Mouse (Mus musculus): ENCODE data around the gene Btbd19. TPM values are rescaled to one million over a fixed set of nuclear protein-coding genes. Genes with fewer than 3 reads are reported as not detected.

Btbd19 gene
- total and polyA plus RNA-seq, 3 experiments, result 12.8 to 34.6 (median 20.0) TPM

DNA sequence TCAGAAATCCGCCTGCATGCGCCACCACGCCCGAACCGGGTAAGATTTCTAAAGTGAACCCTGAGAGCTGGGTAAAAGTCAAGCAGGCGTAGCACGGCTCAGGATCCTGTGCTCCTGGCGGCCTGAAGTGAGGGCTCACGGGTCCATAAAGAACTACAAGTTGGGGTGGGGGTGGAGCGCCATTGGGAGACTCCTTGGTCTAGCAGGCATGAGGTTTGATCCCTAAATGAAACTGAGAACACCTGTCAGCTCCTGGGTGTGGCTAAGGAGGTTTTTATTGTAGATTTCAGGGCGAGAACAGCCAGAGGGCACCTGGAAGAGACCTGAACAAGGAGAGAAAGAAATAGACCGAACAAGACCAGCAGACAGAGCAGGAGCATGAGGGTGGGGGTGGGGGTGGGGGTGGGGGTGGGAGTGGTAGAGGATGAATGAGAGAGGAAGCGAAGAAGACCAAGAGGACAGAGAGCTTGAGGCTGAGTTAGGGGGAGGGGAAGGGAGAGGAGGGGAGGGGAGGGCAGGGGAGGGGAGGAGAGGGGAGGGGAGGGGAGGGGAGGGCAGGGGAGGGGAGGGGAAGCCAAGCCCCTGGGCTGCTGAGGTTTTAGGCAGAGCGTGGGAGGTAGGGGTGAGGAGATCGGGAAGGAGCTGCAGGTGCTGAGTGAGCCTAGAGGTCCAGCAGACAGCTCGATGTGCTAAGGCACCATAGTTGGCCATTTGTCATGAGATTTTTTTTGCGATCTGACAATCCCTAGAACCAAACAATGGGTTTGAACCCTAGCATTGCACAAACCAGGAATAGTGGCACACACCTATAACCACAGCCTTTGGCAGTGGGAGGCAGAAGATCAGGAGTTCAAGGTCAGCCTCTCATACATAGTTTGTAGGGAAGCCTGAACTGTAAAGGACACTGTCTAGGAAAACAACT, 13.0 kb upstream of the Btbd19 start:
- Histone ChIP-seq H3K4me1 (ENCODE audit: insufficient read depth, low read depth, low read length) (peaks cover 54% of the 10 kb centered on the region), H3K27me3 (ENCODE audit: insufficient read depth, low read length) (peaks cover 18% of the 10 kb centered on the region), H3K9me3 (replicated peaks) (no peaks in the 10 kb centered on the region), H3K36me3 (replicated peaks) (no peaks in the 10 kb centered on the region), H3K4me3 (ENCODE audit: low read depth, low read length) (peak overlapping the region; percentile 37; the same call in 1 of the 2 replicates)
- TF ChIP-seq POLR2AphosphoS5 (IDR thresholded peaks at IDR 0.05; ENCODE audit: insufficient replicate concordance, low read depth, low read length) (no peak), CTCF (IDR thresholded peaks at IDR 0.05; ENCODE audit: low read depth, low read length) (no peak), GATA2 (IDR thresholded peaks at IDR 0.05; ENCODE audit: borderline replicate concordance, low read depth, low read length) (no peak), TAL1 (conservative IDR thresholded peaks at IDR 0.05; ENCODE audit: low read depth, low read length) (no peak), GATA1 (IDR thresholded peaks at IDR 0.05; ENCODE audit: borderline replicate concordance, low read length) (no peak)
- no peak for DNase-seq (ENCODE audit: low spot score)
- ATAC-seq (ENCODE audit: extremely low read depth, insufficient number of reproducible peaks, low FRiP score, poor library complexity, severe bottlenecking), result no peak

DNA sequence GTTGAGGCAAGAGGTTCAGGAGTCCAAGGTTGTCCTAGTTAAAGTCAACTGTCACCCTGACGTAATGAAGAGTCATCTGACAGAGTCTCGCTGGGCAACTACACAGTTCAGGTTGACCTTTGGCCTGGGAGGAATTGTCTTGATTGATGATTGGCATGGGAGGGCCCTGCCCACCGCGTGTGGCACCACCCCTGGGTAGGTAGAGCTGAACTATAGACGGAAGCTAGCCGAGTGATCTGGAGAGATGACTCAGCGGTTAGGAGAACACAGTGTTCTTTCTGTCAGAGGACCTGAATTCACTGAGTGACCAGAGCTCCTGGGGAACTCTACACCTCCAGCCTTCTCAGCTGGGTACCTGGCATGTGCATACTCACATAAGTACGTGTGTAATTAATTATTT, 10.5 kb upstream of the Btbd19 start:
- H3K9me3 ChIP-seq (replicated peaks), result no peaks in the 10 kb centered on the region
- peak overlapping the region; percentile 7; the same call in 1 of the 2 replicates for H3K4me3 ChIP-seq (ENCODE audit: low read depth, low read length)
- peaks cover 15% of the 10 kb centered on the region for H3K36me3 ChIP-seq (replicated peaks)
- H3K27me3 ChIP-seq (ENCODE audit: insufficient read depth, low read length), result peaks cover 13% of the 10 kb centered on the region; the same call in 1 of the 2 replicates
- no peak for TF ChIP-seq GATA1 (IDR thresholded peaks at IDR 0.05; ENCODE audit: borderline replicate concordance, low read length)
- TF ChIP-seq CTCF (IDR thresholded peaks at IDR 0.05; ENCODE audit: low read depth, low read length), result no peak
- no peak for TF ChIP-seq GATA2 (IDR thresholded peaks at IDR 0.05; ENCODE audit: borderline replicate concordance, low read depth, low read length)
- no peak for TF ChIP-seq POLR2AphosphoS5 (IDR thresholded peaks at IDR 0.05; ENCODE audit: insufficient replicate concordance, low read depth, low read length)
- TF ChIP-seq TAL1 (conservative IDR thresholded peaks at IDR 0.05; ENCODE audit: low read depth, low read length), result no peak
- DNase-seq (ENCODE audit: low spot score) (peak; percentile 66), ATAC-seq (ENCODE audit: extremely low read depth, insufficient number of reproducible peaks, low FRiP score, poor library complexity, severe bottlenecking) (peak; percentile 68)
- H3K4me1 ChIP-seq (ENCODE audit: insufficient read depth, low read depth, low read length), result peaks cover 71% of the 10 kb centered on the region

DNA sequence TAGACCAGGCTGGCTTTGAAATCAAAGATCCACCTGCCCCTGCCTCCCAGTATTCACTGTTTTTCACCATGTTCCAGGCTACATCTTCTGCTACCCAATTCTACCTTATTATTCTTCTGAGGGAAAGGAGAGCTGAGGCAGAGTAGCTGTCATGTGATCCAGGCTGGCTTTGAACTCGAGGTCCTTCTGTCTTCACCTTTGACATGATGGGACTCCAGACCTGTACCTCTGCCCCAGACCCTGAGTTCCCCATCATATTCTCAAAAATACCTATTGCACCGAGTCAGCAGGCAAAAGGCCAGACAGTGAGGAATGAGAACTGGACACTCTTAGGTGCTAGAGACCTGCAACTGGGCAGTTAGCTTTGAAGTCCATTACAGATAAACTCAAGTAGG, 9.1 kb upstream of the Btbd19 start:
- Histone ChIP-seq H3K27me3 (ENCODE audit: insufficient read depth, low read length) (peaks cover 11% of the 10 kb centered on the region; the same call in 1 of the 2 replicates), H3K4me1 (ENCODE audit: insufficient read depth, low read depth, low read length) (peaks cover 71% of the 10 kb centered on the region), H3K36me3 (replicated peaks) (peaks cover 30% of the 10 kb centered on the region), H3K9me3 (replicated peaks) (no peaks in the 10 kb centered on the region), H3K4me3 (ENCODE audit: low read depth, low read length) (no peak overlapping the region; the same call in 1 of the 2 replicates)
- TF ChIP-seq GATA1 (IDR thresholded peaks at IDR 0.05; ENCODE audit: borderline replicate concordance, low read length), result no peak
- TF ChIP-seq POLR2AphosphoS5 (IDR thresholded peaks at IDR 0.05; ENCODE audit: insufficient replicate concordance, low read depth, low read length), result no peak
- no peak for TF ChIP-seq GATA2 (IDR thresholded peaks at IDR 0.05; ENCODE audit: borderline replicate concordance, low read depth, low read length)
- no peak for TF ChIP-seq CTCF (IDR thresholded peaks at IDR 0.05; ENCODE audit: low read depth, low read length)
- TF ChIP-seq TAL1 (conservative IDR thresholded peaks at IDR 0.05; ENCODE audit: low read depth, low read length), result no peak
- ATAC-seq (ENCODE audit: extremely low read depth, insufficient number of reproducible peaks, low FRiP score, poor library complexity, severe bottlenecking) (no peak), DNase-seq (ENCODE audit: low spot score) (no peak)

DNA sequence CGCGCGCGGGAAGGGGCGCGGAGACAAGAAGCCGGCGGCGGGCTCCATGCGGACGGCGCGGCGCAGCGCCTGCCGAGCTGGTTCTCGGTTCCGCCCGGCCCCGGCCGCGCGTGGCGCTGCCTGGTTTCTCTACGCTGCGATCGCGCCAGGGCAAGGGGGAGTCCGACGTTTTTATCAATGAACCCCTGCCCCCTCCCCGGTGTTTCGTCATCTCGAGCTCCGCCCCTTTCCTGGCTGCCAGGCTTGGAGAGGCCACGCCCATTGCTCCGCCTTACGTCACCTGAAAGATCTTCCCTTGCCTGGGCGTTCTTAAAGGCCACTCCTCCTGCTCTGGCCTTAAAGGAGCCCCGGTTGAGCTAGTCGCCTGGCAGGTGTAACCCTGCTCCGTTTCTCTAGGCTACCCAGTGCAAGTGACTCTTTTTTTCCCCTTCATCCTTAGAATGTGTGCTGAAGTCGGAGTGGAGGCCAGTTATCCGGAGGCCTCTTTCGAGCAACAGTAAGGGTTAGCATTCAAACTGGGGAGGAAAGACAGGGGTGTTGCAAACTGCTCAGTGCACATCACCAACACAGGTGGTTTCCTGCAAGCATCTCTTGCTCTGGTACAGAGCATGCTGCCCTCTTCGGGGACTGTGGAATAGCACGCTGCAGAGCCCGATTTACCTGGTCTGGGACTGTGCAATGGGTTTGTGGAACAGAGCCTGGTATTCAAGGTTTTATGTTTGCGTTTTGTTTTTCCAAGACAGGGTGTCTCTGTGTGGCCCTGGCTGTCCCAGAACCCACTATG, 8.5 kb upstream of the Btbd19 start, which contains the start of gene Plk3:
Gene Plk3 (minus strand): TSS at position 147 of the 784 bp plus-strand sequence.
- Histone ChIP-seq H3K36me3 (replicated peaks) (peaks cover 35% of the 10 kb centered on the region), H3K9me3 (replicated peaks) (no peaks in the 10 kb centered on the region), H3K27me3 (ENCODE audit: insufficient read depth, low read length) (peaks cover 11% of the 10 kb centered on the region; the same call in 1 of the 2 replicates), H3K4me3 (ENCODE audit: low read depth, low read length) (peak within 1 kb of the TSS; percentile 83), H3K4me1 (ENCODE audit: insufficient read depth, low read depth, low read length) (peaks cover 68% of the 10 kb centered on the region)
- ATAC-seq (ENCODE audit: extremely low read depth, insufficient number of reproducible peaks, low FRiP score, poor library complexity, severe bottlenecking) (peak; percentile 80), DNase-seq (ENCODE audit: low spot score) (peak; percentile 93)
- TF ChIP-seq TAL1 (conservative IDR thresholded peaks at IDR 0.05; ENCODE audit: low read depth, low read length), result no peak
- no peak for TF ChIP-seq GATA2 (IDR thresholded peaks at IDR 0.05; ENCODE audit: borderline replicate concordance, low read depth, low read length)
- no peak for TF ChIP-seq GATA1 (IDR thresholded peaks at IDR 0.05; ENCODE audit: borderline replicate concordance, low read length)
- no peak for TF ChIP-seq CTCF (IDR thresholded peaks at IDR 0.05; ENCODE audit: low read depth, low read length)
- no peak for TF ChIP-seq POLR2AphosphoS5 (IDR thresholded peaks at IDR 0.05; ENCODE audit: insufficient replicate concordance, low read depth, low read length)

DNA sequence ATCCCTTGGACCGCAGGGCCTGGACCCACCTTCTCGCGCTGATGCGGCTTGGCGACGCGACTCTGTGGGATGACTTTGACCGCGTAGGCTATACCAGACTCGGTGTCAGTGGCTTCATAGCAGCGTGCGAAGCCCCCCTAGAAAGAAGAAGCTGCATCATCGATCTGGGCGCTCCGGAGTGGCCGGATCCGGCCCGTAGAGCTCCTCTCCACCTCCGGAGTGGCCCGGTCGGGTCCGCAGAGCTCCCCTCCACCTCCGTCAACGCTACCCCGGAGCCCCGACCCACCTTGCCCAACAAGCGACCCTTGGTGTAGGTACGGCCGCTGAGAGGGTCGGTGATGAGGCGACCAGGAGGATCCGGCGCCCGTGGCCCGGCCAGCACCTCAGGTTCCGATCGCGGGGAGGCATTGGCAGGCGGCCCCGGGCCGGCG, 7.9 kb upstream of the Btbd19 start:
- H3K36me3 ChIP-seq (replicated peaks), result peaks cover 41% of the 10 kb centered on the region
- no peak for DNase-seq (ENCODE audit: low spot score)
- H3K4me1 ChIP-seq (ENCODE audit: insufficient read depth, low read depth, low read length), result peaks cover 68% of the 10 kb centered on the region
- ATAC-seq (ENCODE audit: extremely low read depth, insufficient number of reproducible peaks, low FRiP score, poor library complexity, severe bottlenecking), result no peak
- H3K4me3 ChIP-seq (ENCODE audit: low read depth, low read length), result peak overlapping the region; percentile 83
- H3K9me3 ChIP-seq (replicated peaks), result no peaks in the 10 kb centered on the region
- peaks cover 11% of the 10 kb centered on the region; the same call in 1 of the 2 replicates for H3K27me3 ChIP-seq (ENCODE audit: insufficient read depth, low read length)
- TF ChIP-seq GATA1 (IDR thresholded peaks at IDR 0.05; ENCODE audit: borderline replicate concordance, low read length) (no peak), GATA2 (IDR thresholded peaks at IDR 0.05; ENCODE audit: borderline replicate concordance, low read depth, low read length) (no peak), TAL1 (conservative IDR thresholded peaks at IDR 0.05; ENCODE audit: low read depth, low read length) (no peak)

Data from G1E (cell line).